Mouse (Mus musculus): ENCODE measurements around the gene Kirrel2.

GRCm38 (mm10) chr7:30429327-30429726 is 28.2 kb downstream of the Kirrel2 start:
- no peak for TF ChIP-seq POLR2A (IDR thresholded peaks at IDR 0.05; ENCODE audit: low read depth, low read length)
- no peak for TF ChIP-seq CTCF (IDR thresholded peaks at IDR 0.05; ENCODE audit: extremely low read depth, insufficient read depth, insufficient read length, insufficient replicate concordance)
